Mouse (Mus musculus): ENCODE data around the gene Crybg2. TPM values are rescaled to one million over a fixed set of nuclear protein-coding genes. Genes with fewer than 3 reads are reported as not detected.

The Crybg2 gene
- polyA plus RNA-seq, 1 experiment: 2.0 TPM

GRCm38 (mm10) chr4:134058908-134059307 is 1.7 kb upstream of the Crybg2 start:
- no peak for TF ChIP-seq CTCF (IDR thresholded peaks at IDR 0.05; ENCODE audit: borderline replicate concordance, extremely low read depth, insufficient read depth, insufficient read length)
- no peak for TF ChIP-seq POLR2A (IDR thresholded peaks at IDR 0.05; ENCODE audit: borderline replicate concordance, extremely low read depth, insufficient read depth, insufficient read length, poor library complexity, severe bottlenecking)
- no peak for DNase-seq (ENCODE audit: low read depth)

- no peak for DNase-seq (ENCODE audit: low read depth)
- TF ChIP-seq POLR2A (IDR thresholded peaks at IDR 0.05; ENCODE audit: borderline replicate concordance, extremely low read depth, insufficient read depth, insufficient read length, poor library complexity, severe bottlenecking) (no peak), CTCF (IDR thresholded peaks at IDR 0.05; ENCODE audit: borderline replicate concordance, extremely low read depth, insufficient read depth, insufficient read length) (no peak)
Observed at GRCm38 (mm10) chr4:134061166-134061830, 683 bp downstream of the Crybg2 start.

DNA sequence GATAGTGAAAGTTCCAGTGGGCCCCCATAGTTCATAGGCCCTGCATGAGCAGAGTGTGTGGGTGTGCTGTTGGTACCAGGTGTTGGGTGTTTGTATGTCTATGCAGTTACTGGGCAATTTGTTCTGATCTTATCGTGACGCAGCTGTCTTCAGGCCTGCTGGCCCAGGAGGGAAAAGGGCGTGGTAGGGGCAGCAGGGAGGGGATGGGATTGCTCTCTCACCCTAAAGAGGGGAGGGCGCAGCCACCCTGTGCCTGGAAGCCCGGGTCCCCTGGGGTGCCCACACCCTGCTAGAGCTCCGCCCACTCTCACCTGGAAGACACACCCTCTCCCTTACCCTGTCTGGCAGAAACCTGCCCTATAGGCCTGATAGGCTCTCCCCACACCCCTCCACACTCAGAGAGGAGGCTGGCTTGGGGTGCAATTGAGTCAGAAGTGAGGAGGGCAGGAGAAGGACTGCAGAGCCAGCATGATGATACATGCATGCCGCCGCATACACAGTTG is 1.4 kb downstream of the Crybg2 start:
- DNase-seq (ENCODE audit: low read depth): no peak
- TF ChIP-seq POLR2A (IDR thresholded peaks at IDR 0.05; ENCODE audit: borderline replicate concordance, extremely low read depth, insufficient read depth, insufficient read length, poor library complexity, severe bottlenecking) (no peak), CTCF (IDR thresholded peaks at IDR 0.05; ENCODE audit: borderline replicate concordance, extremely low read depth, insufficient read depth, insufficient read length) (no peak)

DNA sequence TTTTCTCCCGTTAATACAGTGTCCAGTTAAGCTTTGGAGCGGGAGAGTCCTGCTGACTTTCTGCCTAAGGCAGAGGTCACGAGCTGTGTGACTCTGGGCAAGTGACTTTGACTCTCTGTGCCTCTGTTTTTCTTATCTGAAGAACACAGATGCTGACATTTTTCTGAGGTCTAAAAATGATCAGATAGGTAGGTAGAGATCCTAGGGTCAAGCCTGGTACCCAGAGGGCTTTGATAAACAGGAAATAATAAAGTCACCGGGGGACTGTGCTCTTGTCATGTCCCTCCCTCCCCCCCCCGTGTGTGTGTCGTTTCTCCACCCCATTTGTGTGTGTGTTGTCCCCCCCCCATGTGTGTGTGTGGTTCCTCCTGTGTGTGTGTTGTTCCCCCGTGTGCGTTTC is 1.9 kb downstream of the Crybg2 start:
- TF ChIP-seq POLR2A (IDR thresholded peaks at IDR 0.05; ENCODE audit: borderline replicate concordance, extremely low read depth, insufficient read depth, insufficient read length, poor library complexity, severe bottlenecking): no peak
- no peak for TF ChIP-seq CTCF (IDR thresholded peaks at IDR 0.05; ENCODE audit: borderline replicate concordance, extremely low read depth, insufficient read depth, insufficient read length)
- no peak for DNase-seq (ENCODE audit: low read depth)

- no peak for DNase-seq (ENCODE audit: low read depth)
- no peak for TF ChIP-seq CTCF (IDR thresholded peaks at IDR 0.05; ENCODE audit: borderline replicate concordance, extremely low read depth, insufficient read depth, insufficient read length)
Observed at GRCm38 (mm10) chr4:134065431-134066004, 4.9 kb downstream of the Crybg2 start.

GRCm38 (mm10) chr4:134067383-134067782 is 6.8 kb downstream of the Crybg2 start:
- TF ChIP-seq CTCF (IDR thresholded peaks at IDR 0.05; ENCODE audit: borderline replicate concordance, extremely low read depth, insufficient read depth, insufficient read length): no peak
- no peak for TF ChIP-seq POLR2A (IDR thresholded peaks at IDR 0.05; ENCODE audit: borderline replicate concordance, extremely low read depth, insufficient read depth, insufficient read length, poor library complexity, severe bottlenecking)
- no peak for DNase-seq (ENCODE audit: low read depth)

GRCm38 (mm10) chr4:134067833-134068544 is 7.4 kb downstream of the Crybg2 start:
- DNase-seq (ENCODE audit: low read depth): no peak
- TF ChIP-seq CTCF (IDR thresholded peaks at IDR 0.05; ENCODE audit: borderline replicate concordance, extremely low read depth, insufficient read depth, insufficient read length) (no peak), POLR2A (IDR thresholded peaks at IDR 0.05; ENCODE audit: borderline replicate concordance, extremely low read depth, insufficient read depth, insufficient read length, poor library complexity, severe bottlenecking) (no peak)

GRCm38 (mm10) chr4:134068793-134069580 is 8.4 kb downstream of the Crybg2 start:
- no peak for DNase-seq (ENCODE audit: low read depth)
- TF ChIP-seq POLR2A (IDR thresholded peaks at IDR 0.05; ENCODE audit: borderline replicate concordance, extremely low read depth, insufficient read depth, insufficient read length, poor library complexity, severe bottlenecking) (no peak), CTCF (IDR thresholded peaks at IDR 0.05; ENCODE audit: borderline replicate concordance, extremely low read depth, insufficient read depth, insufficient read length) (no peak)

- TF ChIP-seq POLR2A (IDR thresholded peaks at IDR 0.05; ENCODE audit: borderline replicate concordance, extremely low read depth, insufficient read depth, insufficient read length, poor library complexity, severe bottlenecking) (no peak), CTCF (IDR thresholded peaks at IDR 0.05; ENCODE audit: borderline replicate concordance, extremely low read depth, insufficient read depth, insufficient read length) (peak; percentile 71)
- peak; percentile 80 for DNase-seq (ENCODE audit: low read depth)
Observed at GRCm38 (mm10) chr4:134078694-134079093, 18.1 kb downstream of the Crybg2 start.

- no peak for DNase-seq (ENCODE audit: low read depth)
- no peak for TF ChIP-seq CTCF (IDR thresholded peaks at IDR 0.05; ENCODE audit: borderline replicate concordance, extremely low read depth, insufficient read depth, insufficient read length)
- TF ChIP-seq POLR2A (IDR thresholded peaks at IDR 0.05; ENCODE audit: borderline replicate concordance, extremely low read depth, insufficient read depth, insufficient read length, poor library complexity, severe bottlenecking): no peak
Observed at GRCm38 (mm10) chr4:134080674-134081073, 20.1 kb downstream of the Crybg2 start.
